Mouse (Mus musculus): ENCODE measurements around the gene Foxi2.

GRCm38 (mm10) chr7:135364606-135365005 is 45.5 kb upstream of the Foxi2 start:
- no peak for TF ChIP-seq HCFC1 (IDR thresholded peaks at IDR 0.05; ENCODE audit: borderline replicate concordance, insufficient read depth, low read length)
- no peak for TF ChIP-seq MAFK (IDR thresholded peaks at IDR 0.05; ENCODE audit: insufficient read depth, low read depth, low read length)
- TF ChIP-seq ZC3H11A (IDR thresholded peaks at IDR 0.05; ENCODE audit: borderline replicate concordance, low read depth, low read length) = no peak
- TF ChIP-seq ZNF384 (IDR thresholded peaks at IDR 0.05; ENCODE audit: low read depth, low read length) = no peak
- no peak for TF ChIP-seq CHD2 (IDR thresholded peaks at IDR 0.05; ENCODE audit: low read depth, low read length)
